Mouse (Mus musculus) neural tube, embryonic 12.5 days (tissue): ENCODE measurements around the gene Ear10. TPM values are rescaled to one million over a fixed set of nuclear protein-coding genes. Genes with fewer than 3 reads are reported as not detected.
"Not testable (repeated sequence)": the region's sequence is repeated elsewhere in the genome, so short reads cannot be mapped to it uniquely, and the experiment has no call there.

ENCODE experiments used
- ATAC-seq: fragments of 200-750 bp; cut with Nextera tagmentation; 2 replicates; pipeline ENCODE4 v1.8.0; 2017; ENCODE audit warnings: low read depth, mild to moderate bottlenecking, moderate TSS enrichment, moderate library complexity; ENCODE audit not compliant: low FRiP score
- H3K27ac ChIP-seq: fragments of 300-500 bp; sonication (generic); 2 replicates; pipeline ENCODE4 v1.5.1; 2016
- H3K27me3 ChIP-seq: fragments of 300-500 bp; sonication (generic); replicated peaks from 2 replicates; pipeline ENCODE4 v1.6.1; 2016; ENCODE audit warnings: mild to moderate bottlenecking
- H3K36me3 ChIP-seq: fragments of 300-500 bp; sonication (generic); 2 replicates; pipeline ENCODE4 v1.6.1; 2016; ENCODE audit warnings: mild to moderate bottlenecking
- H3K4me1 ChIP-seq: fragments of 300-500 bp; sonication (generic); 2 replicates; pipeline ENCODE4 v1.6.1; 2016
- H3K4me2 ChIP-seq: fragments of 300-500 bp; sonication (generic); replicated peaks from 2 replicates; pipeline ENCODE4 v1.6.1; 2016; ENCODE audit warnings: mild to moderate bottlenecking
- H3K4me3 ChIP-seq: fragments of 300-500 bp; sonication (generic); 2 replicates; pipeline ENCODE4 v1.5.1; 2016
- H3K9ac ChIP-seq: fragments of 300-500 bp; sonication (generic); 2 replicates; pipeline ENCODE4 v1.6.1; 2016; ENCODE audit warnings: mild to moderate bottlenecking
- H3K9me3 ChIP-seq: fragments of 300-500 bp; sonication (generic); 2 replicates; pipeline ENCODE4 v1.6.1; 2016; ENCODE audit warnings: mild to moderate bottlenecking
- WGBS: fragments of 180-500 bp; shearing (Covaris S2); methylation state at CpG from one replicate; pipeline ENCODE4 v1.1.7; 2016; 5-methylcytosine and 5-hydroxymethylcytosine counted together
- polyA plus RNA-seq: library from polyadenylated mRNA; unstranded; fragments of >200 nt; fragmentation: Nextera tagmentation; extraction: Ambion mirVana; gene quantifications from 2 replicates; pipeline ENCODE4 v1.2.1, GENCODE M21; 2016

The Ear10 gene
- polyA plus RNA-seq, 1 experiment from 2014 or later = not detected

DNA sequence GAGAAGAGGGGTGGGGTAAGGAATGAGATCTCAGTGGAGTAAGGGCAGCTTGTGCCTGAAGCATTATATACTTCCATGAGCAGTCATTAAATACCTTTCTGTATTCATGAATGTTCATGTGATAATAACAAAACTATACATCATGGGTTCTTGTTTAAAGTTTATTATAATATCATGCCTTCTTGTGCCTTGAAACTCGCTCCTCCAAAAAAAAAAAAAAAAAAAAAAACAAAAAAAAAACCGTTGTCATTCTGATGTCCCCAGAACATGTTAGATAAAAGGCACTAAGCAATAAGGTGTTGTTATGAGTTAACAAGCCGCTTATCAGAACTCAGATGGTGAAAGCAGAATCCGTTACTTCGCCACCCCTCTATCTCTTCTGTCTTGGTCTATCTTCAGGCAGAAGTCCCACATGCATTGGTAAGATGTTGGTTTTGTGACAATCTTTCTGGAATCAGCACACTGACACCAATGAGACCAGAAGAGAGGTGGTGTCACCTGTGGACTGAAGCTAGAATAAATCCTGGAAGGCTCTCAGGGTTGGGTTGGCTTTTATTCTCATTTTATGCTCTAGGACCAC lies 43.3 kb downstream of the Ear10 start:
- not testable (repeated sequence) for H3K36me3 ChIP-seq, H3K4me2 ChIP-seq, H3K9me3 ChIP-seq, H3K4me1 ChIP-seq, H3K27ac ChIP-seq, H3K4me3 ChIP-seq, H3K27me3 ChIP-seq, ATAC-seq, H3K9ac ChIP-seq
- WGBS = 89% methylated on average over 5 of the region's 5 CpGs

DNA sequence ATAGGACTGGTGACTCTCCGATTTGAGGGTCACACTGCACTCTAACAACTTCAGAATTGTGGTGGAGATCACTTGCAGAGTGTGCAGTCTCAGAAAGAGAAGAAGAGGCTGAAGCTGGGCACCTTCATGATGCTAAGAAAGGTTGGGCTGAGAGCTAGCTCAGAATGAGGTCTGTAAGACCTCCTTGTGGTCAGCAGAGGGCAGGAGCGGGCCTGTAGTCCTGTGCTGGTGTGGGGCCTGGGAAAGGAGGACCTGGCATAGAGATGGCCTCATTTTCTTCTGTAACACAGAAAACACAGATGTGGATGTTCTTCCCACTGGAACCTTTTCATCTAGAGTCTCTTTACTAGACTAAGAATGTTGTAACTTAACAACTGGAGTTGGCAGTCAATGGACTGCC lies 45.6 kb downstream of the Ear10 start:
- H3K4me1 ChIP-seq, H3K27ac ChIP-seq, H3K4me2 ChIP-seq, ATAC-seq, H3K9ac ChIP-seq, H3K4me3 ChIP-seq, H3K36me3 ChIP-seq, H3K9me3 ChIP-seq, H3K27me3 ChIP-seq: not testable (repeated sequence)
- WGBS = 52% methylated on average over 1 of the region's 2 CpGs

- H3K4me1 ChIP-seq, ATAC-seq, H3K9ac ChIP-seq, H3K9me3 ChIP-seq, H3K4me2 ChIP-seq, H3K27me3 ChIP-seq, H3K27ac ChIP-seq, H3K4me3 ChIP-seq, H3K36me3 ChIP-seq: not testable (repeated sequence)
- 82% methylated on average over 3 of the region's 3 CpGs for WGBS
These were observed 47.9 kb downstream of the Ear10 start, which contains the start of gene Ear1 for GRCm38 (mm10) chr14:43875417-43875816. Gene Ear1 (minus strand): TSS chr14:43875517.

DNA sequence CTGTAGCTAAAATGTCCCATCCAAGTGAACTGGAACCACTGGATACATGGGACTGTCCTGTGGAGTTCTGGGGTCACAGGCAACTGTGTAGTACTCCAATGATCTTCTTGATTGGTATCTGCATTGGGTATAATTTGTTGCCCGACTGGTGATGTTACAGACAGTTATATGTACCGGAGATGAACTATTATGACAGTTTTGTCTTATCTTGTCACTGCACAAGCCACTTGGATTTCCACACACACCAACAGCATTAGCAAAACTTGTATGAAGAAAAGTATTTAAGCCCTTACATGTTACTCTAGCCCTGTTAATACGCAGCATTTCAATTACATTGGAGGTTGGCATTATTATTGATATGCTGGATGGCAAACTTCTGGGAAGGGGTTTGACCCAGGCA lies 48.5 kb downstream of the Ear10 start:
- H3K4me3 ChIP-seq, H3K27ac ChIP-seq, ATAC-seq, H3K9me3 ChIP-seq, H3K27me3 ChIP-seq, H3K4me1 ChIP-seq, H3K36me3 ChIP-seq, H3K4me2 ChIP-seq, H3K9ac ChIP-seq: not testable (repeated sequence)
- 89% methylated on average over 3 of the region's 3 CpGs for WGBS

Other genes starting within 250 kb of the Ear10 start
- gene Gm8165, start 246.4 kb downstream of the Ear10 start, polyA plus RNA-seq = not detected in 2 replicates
- gene Gm7324, start 225.7 kb downstream of the Ear10 start, polyA plus RNA-seq = 1.2 and 1.3 TPM in 2 replicates
- not detected in 2 replicates for gene Gm16506, start 196.1 kb downstream of the Ear10 start, polyA plus RNA-seq
- gene Gm6526, start 175.7 kb downstream of the Ear10 start, polyA plus RNA-seq = not detected in 2 replicates
- gene Gm8180, start 138.8 kb downstream of the Ear10 start, polyA plus RNA-seq = not detected in 2 replicates
- 0.56 TPM in 1 of 2 replicates, not detected in the other for gene Ear1, start 48.0 kb downstream of the Ear10 start, polyA plus RNA-seq
- 6.9 and 7.1 TPM in 2 replicates for gene Gm8113, start 1.8 kb upstream of the Ear10 start, polyA plus RNA-seq
- not detected in 2 replicates for gene Ang5, start 33.5 kb upstream of the Ear10 start, polyA plus RNA-seq
- gene Ang6, start 78.7 kb upstream of the Ear10 start, polyA plus RNA-seq = not detected in 2 replicates
- gene Ear2, start 179.1 kb upstream of the Ear10 start, polyA plus RNA-seq = 0.28 and 0.29 TPM in 2 replicates
- gene Gm3327, start 200.3 kb upstream of the Ear10 start, polyA plus RNA-seq = not detected in 2 replicates